Mouse (Mus musculus) limb, embryonic 13.5 days (tissue): ENCODE data around the gene Mrpl14. TPM values are rescaled to one million over a fixed set of nuclear protein-coding genes. Genes with fewer than 3 reads are reported as not detected.
A peak's percentile ranks its signal among the peaks of the same experiment; 100 is the strongest.

Experiments
- ATAC-seq: fragments of 200-750 bp; cut with Nextera tagmentation; 2 replicates; pipeline ENCODE4 v1.8.0; 2017; ENCODE audit warnings: low read depth, moderate number of reproducible peaks, moderate TSS enrichment; ENCODE audit not compliant: low FRiP score
- H3K27ac ChIP-seq: fragments of 300-500 bp; sonication (generic); 2 replicates; pipeline ENCODE4 v1.5.1; 2015; ENCODE audit warnings: inconsistent platforms, mild to moderate bottlenecking, moderate library complexity
- H3K27me3 ChIP-seq: fragments of 300-500 bp; sonication (generic); 2 replicates; pipeline ENCODE4 v1.6.1; 2015; ENCODE audit warnings: mild to moderate bottlenecking, inconsistent platforms
- H3K36me3 ChIP-seq: fragments of 300-500 bp; sonication (generic); 2 replicates; pipeline ENCODE4 v1.6.1; 2015; ENCODE audit warnings: inconsistent platforms, mild to moderate bottlenecking, moderate library complexity
- H3K4me1 ChIP-seq: fragments of 300-500 bp; sonication (generic); 2 replicates; pipeline ENCODE4 v1.6.1; 2015; ENCODE audit warnings: inconsistent platforms
- H3K4me2 ChIP-seq: fragments of 300-500 bp; sonication (generic); replicated peaks from 2 replicates; pipeline ENCODE4 v1.6.1; 2015; ENCODE audit warnings: inconsistent platforms, mild to moderate bottlenecking, moderate library complexity
- H3K4me3 ChIP-seq: fragments of 300-500 bp; sonication (generic); 2 replicates; pipeline ENCODE4 v1.5.1; 2015; ENCODE audit warnings: moderate library complexity, mild to moderate bottlenecking, inconsistent platforms
- H3K9ac ChIP-seq: fragments of 300-500 bp; sonication (generic); 2 replicates; pipeline ENCODE4 v1.6.1; 2015; ENCODE audit warnings: mild to moderate bottlenecking, inconsistent platforms
- H3K9me3 ChIP-seq: fragments of 300-500 bp; sonication (generic); 2 replicates; pipeline ENCODE4 v1.6.1; 2016; ENCODE audit warnings: inconsistent platforms
- whole genome bisulfite sequencing: fragments of 180-500 bp; shearing (Covaris S2); methylation state at CpG from one replicate; pipeline ENCODE4 v1.1.7; 2015; 5-methylcytosine and 5-hydroxymethylcytosine counted together
- polyA plus RNA-seq: library from polyadenylated mRNA; unstranded; fragments of >200 nt; fragmentation: Nextera tagmentation; extraction: Ambion mirVana; gene quantifications from 2 replicates; pipeline ENCODE4 v1.2.1, GENCODE M21; 2015

Mrpl14 gene
- polyA plus RNA-seq, 1 experiment from 2014 or later = 140 TPM

GRCm38 (mm10) chr17:45730696-45731095 lies 44.6 kb downstream of the Mrpl14 start:
- no peak overlapping the region for H3K27ac ChIP-seq
- ATAC-seq = no peak
- no peak overlapping the region for H3K4me3 ChIP-seq
- 0 out of 2 replicates have a peak overlapping the region, but pooled peaks have one; percentile 35 for H3K9ac ChIP-seq
- no peaks in the 10 kb centered on the region for H3K36me3 ChIP-seq
- H3K27me3 ChIP-seq = peaks cover 20% of the 10 kb centered on the region; the same call in 1 of the 2 replicates
- H3K4me1 ChIP-seq = peaks cover 39% of the 10 kb centered on the region
- 65% methylated on average over 4 of the region's 4 CpGs for WGBS
- no peaks in the 10 kb centered on the region for H3K9me3 ChIP-seq
- no peak overlapping the region for H3K4me2 ChIP-seq

GRCm38 (mm10) chr17:45731172-45731864 lies 45.2 kb downstream of the Mrpl14 start:
- Histone ChIP-seq H3K4me2 (no peak overlapping the region), H3K9ac (no peak overlapping the region), H3K4me1 (peaks cover 40% of the 10 kb centered on the region), H3K27me3 (peaks cover 20% of the 10 kb centered on the region; the same call in 1 of the 2 replicates), H3K9me3 (no peaks in the 10 kb centered on the region), H3K36me3 (no peaks in the 10 kb centered on the region), H3K4me3 (no peak overlapping the region), H3K27ac (no peak overlapping the region)
- WGBS = 21% methylated on average over 9 of the region's 9 CpGs
- ATAC-seq = peak; percentile 30; the same call in 1 of the 2 replicates

- Histone ChIP-seq H3K9me3 (no peaks in the 10 kb centered on the region), H3K4me2 (peak overlapping the region; percentile 84), H3K4me3 (peak overlapping the region; percentile 43), H3K9ac (peak overlapping the region; percentile 72), H3K36me3 (no peaks in the 10 kb centered on the region), H3K4me1 (peaks cover 44% of the 10 kb centered on the region), H3K27me3 (peaks cover 20% of the 10 kb centered on the region; the same call in 1 of the 2 replicates), H3K27ac (no peak overlapping the region)
- 62% methylated on average over 19 of the region's 19 CpGs for WGBS
- no peak for ATAC-seq
These were observed 47.1 kb downstream of the Mrpl14 start for GRCm38 (mm10) chr17:45733038-45733734.

GRCm38 (mm10) chr17:45733735-45734301 lies 47.7 kb downstream of the Mrpl14 start, which contains the start of gene 1600014C23Rik:
1600014C23Rik (minus strand) TSS chr17:45733844.
- no peaks in the 10 kb centered on the region for H3K36me3 ChIP-seq
- ATAC-seq = no peak
- peaks cover 20% of the 10 kb centered on the region; the same call in 1 of the 2 replicates for H3K27me3 ChIP-seq
- no peaks in the 10 kb centered on the region for H3K9me3 ChIP-seq
- 2% methylated on average over 41 of the region's 41 CpGs for WGBS
- peak within 1 kb of the TSS; percentile 33; the same call in 1 of the 2 replicates for H3K27ac ChIP-seq
- peak within 1 kb of the TSS; percentile 43 for H3K4me3 ChIP-seq
- H3K4me2 ChIP-seq = peak within 1 kb of the TSS; percentile 84
- peak within 1 kb of the TSS; percentile 72 for H3K9ac ChIP-seq
- H3K4me1 ChIP-seq = peaks cover 44% of the 10 kb centered on the region

- peaks cover 44% of the 10 kb centered on the region for H3K4me1 ChIP-seq
- peak overlapping the region; percentile 72; the same call in 1 of the 2 replicates for H3K9ac ChIP-seq
- ATAC-seq = no peak
- peak overlapping the region; percentile 43 for H3K4me3 ChIP-seq
- H3K27ac ChIP-seq = 0 out of 2 replicates have a peak overlapping the region, but pooled peaks have one; percentile 33
- peaks cover 20% of the 10 kb centered on the region; the same call in 1 of the 2 replicates for H3K27me3 ChIP-seq
- H3K9me3 ChIP-seq = no peaks in the 10 kb centered on the region
- WGBS = 21% methylated on average over 3 of the region's 3 CpGs
- H3K36me3 ChIP-seq = no peaks in the 10 kb centered on the region
- H3K4me2 ChIP-seq = peak overlapping the region; percentile 84
These were observed 48.2 kb downstream of the Mrpl14 start for GRCm38 (mm10) chr17:45734333-45734732.

- Histone ChIP-seq H3K4me2 (no peak overlapping the region), H3K4me1 (peaks cover 44% of the 10 kb centered on the region), H3K4me3 (no peak overlapping the region), H3K27me3 (peaks cover 20% of the 10 kb centered on the region; the same call in 1 of the 2 replicates), H3K36me3 (no peaks in the 10 kb centered on the region), H3K9ac (no peak overlapping the region; the same call in 1 of the 2 replicates), H3K27ac (no peak overlapping the region; the same call in 1 of the 2 replicates), H3K9me3 (no peaks in the 10 kb centered on the region)
- WGBS = 85% methylated on average over 4 of the region's 4 CpGs
- ATAC-seq = no peak
These were observed 48.8 kb downstream of the Mrpl14 start for GRCm38 (mm10) chr17:45734881-45735280.

GRCm38 (mm10) chr17:45735382-45736310 lies 49.5 kb downstream of the Mrpl14 start:
- Histone ChIP-seq H3K36me3 (no peaks in the 10 kb centered on the region), H3K4me2 (peak overlapping the region; percentile 71), H3K4me3 (peak overlapping the region; percentile 46), H3K27me3 (peaks cover 20% of the 10 kb centered on the region; the same call in 1 of the 2 replicates), H3K27ac (peak overlapping the region; percentile 91), H3K4me1 (peaks cover 44% of the 10 kb centered on the region), H3K9ac (peak overlapping the region; percentile 70), H3K9me3 (no peaks in the 10 kb centered on the region)
- WGBS = 7% methylated on average over 10 of the region's 10 CpGs
- peak; percentile 33; the same call in 1 of the 2 replicates for ATAC-seq

- H3K4me1 ChIP-seq = peaks cover 44% of the 10 kb centered on the region
- H3K4me3 ChIP-seq = peak overlapping the region; percentile 46
- peak overlapping the region; percentile 73 for H3K9ac ChIP-seq
- H3K4me2 ChIP-seq = peak overlapping the region; percentile 71
- peak overlapping the region; percentile 91 for H3K27ac ChIP-seq
- no peaks in the 10 kb centered on the region for H3K9me3 ChIP-seq
- H3K36me3 ChIP-seq = no peaks in the 10 kb centered on the region
- ATAC-seq = peak; percentile 66
- H3K27me3 ChIP-seq = peaks cover 19% of the 10 kb centered on the region; the same call in 1 of the 2 replicates
- WGBS = under 1% methylated on average over 58 of the region's 72 CpGs
These were observed 50.4 kb downstream of the Mrpl14 start for GRCm38 (mm10) chr17:45736311-45737077.

GRCm38 (mm10) chr17:45737078-45737601 lies 51.0 kb downstream of the Mrpl14 start:
- H3K9me3 ChIP-seq = no peaks in the 10 kb centered on the region
- H3K27ac ChIP-seq = peak overlapping the region; percentile 83
- H3K36me3 ChIP-seq = no peaks in the 10 kb centered on the region
- ATAC-seq = peak; percentile 1; the same call in 1 of the 2 replicates
- peaks cover 15% of the 10 kb centered on the region; the same call in 1 of the 2 replicates for H3K27me3 ChIP-seq
- H3K4me3 ChIP-seq = peak overlapping the region; percentile 46
- peak overlapping the region; percentile 71 for H3K4me2 ChIP-seq
- H3K4me1 ChIP-seq = peaks cover 44% of the 10 kb centered on the region
- H3K9ac ChIP-seq = peak overlapping the region; percentile 73
- 16% methylated on average over 10 of the region's 10 CpGs for WGBS

GRCm38 (mm10) chr17:45742371-45743147 lies 56.4 kb downstream of the Mrpl14 start:
- H3K27ac ChIP-seq = no peak overlapping the region
- peaks cover 11% of the 10 kb centered on the region for H3K4me1 ChIP-seq
- H3K36me3 ChIP-seq = no peaks in the 10 kb centered on the region
- no peaks in the 10 kb centered on the region for H3K9me3 ChIP-seq
- H3K4me2 ChIP-seq = no peak overlapping the region
- H3K4me3 ChIP-seq = no peak overlapping the region
- ATAC-seq = no peak
- no peaks in the 10 kb centered on the region for H3K27me3 ChIP-seq
- H3K9ac ChIP-seq = no peak overlapping the region
- WGBS = 56% methylated on average over 13 of the region's 13 CpGs
